Mouse (Mus musculus) neutrophil, adult 5-6 weeks (primary cell): ENCODE measurements around the gene Vmn2r19. TPM values are rescaled to one million over a fixed set of nuclear protein-coding genes. Genes with fewer than 3 reads are reported as not detected.

ENCODE experiments used
- total RNA-seq: library from RNA; stranded (forward); fragments of 200-1000 nt; gene quantifications from 2 replicates; pipeline ENCODE4 v1.2.3, GENCODE M21; 2017

The Vmn2r19 gene
- total RNA-seq, 1 experiment from 2014 or later = not detected

Other genes starting within 250 kb of the Vmn2r19 start
- 37.0 and 44.0 TPM in 2 replicates for gene Clec4a2, start 201.9 kb upstream of the Vmn2r19 start, total RNA-seq
- 0.58 and 2.1 TPM in 2 replicates for gene Clec4b2, start 135.4 kb upstream of the Vmn2r19 start, total RNA-seq
- 29.6 and 30.4 TPM in 2 replicates for gene Clec4n, start 78.5 kb upstream of the Vmn2r19 start, total RNA-seq
- 512 and 520 TPM in 2 replicates for gene Clec4d, start 46.2 kb upstream of the Vmn2r19 start, total RNA-seq
- 180 and 189 TPM in 2 replicates for gene Clec4e, start 18.5 kb upstream of the Vmn2r19 start, total RNA-seq
- gene Vmn2r20, start 109.8 kb downstream of the Vmn2r19 start, total RNA-seq = not detected in 2 replicates
- gene Vmn2r21, start 225.1 kb downstream of the Vmn2r19 start, total RNA-seq = not detected in 2 replicates